Mouse (Mus musculus): ENCODE data around the gene Gm45753. TPM values are rescaled to one million over a fixed set of nuclear protein-coding genes. Genes with fewer than 3 reads are reported as not detected.

The Gm45753 gene
- polyA plus RNA-seq, 1 experiment from 2014 or later, result not detected

GRCm38 (mm10) chr8:45321365-45321764, 13.1 kb upstream of the Gm45753 start:
- Histone ChIP-seq H3K36me3 (no peaks in the 10 kb centered on the region), H3K9ac (replicated peaks) (no peak overlapping the region), H3K4me3 (replicated peaks) (no peak overlapping the region), H3K27me3 (replicated peaks) (no peaks in the 10 kb centered on the region), H3K4me2 (no peak overlapping the region), H3K4me1 (no peaks in the 10 kb centered on the region), H3K9me3 (replicated peaks) (no peaks in the 10 kb centered on the region), H3K27ac (replicated peaks) (no peak overlapping the region)
- no peak for ATAC-seq (ENCODE audit: low FRiP score)
- 89% methylated on average over 2 of the region's 2 CpGs for WGBS

GRCm38 (mm10) chr8:45320930-45321329, 12.7 kb upstream of the Gm45753 start:
- 59% methylated on average over 1 of the region's 1 CpGs for WGBS
- H3K4me2 ChIP-seq, result no peak overlapping the region
- no peak overlapping the region for H3K27ac ChIP-seq (replicated peaks)
- no peak overlapping the region for H3K9ac ChIP-seq (replicated peaks)
- no peak overlapping the region for H3K4me3 ChIP-seq (replicated peaks)
- no peaks in the 10 kb centered on the region for H3K36me3 ChIP-seq
- no peaks in the 10 kb centered on the region for H3K27me3 ChIP-seq (replicated peaks)
- no peak for ATAC-seq (ENCODE audit: low FRiP score)
- no peaks in the 10 kb centered on the region for H3K4me1 ChIP-seq
- no peaks in the 10 kb centered on the region for H3K9me3 ChIP-seq (replicated peaks)

- Histone ChIP-seq H3K9me3 (replicated peaks) (no peaks in the 10 kb centered on the region), H3K4me2 (no peak overlapping the region), H3K27ac (replicated peaks) (no peak overlapping the region), H3K27me3 (replicated peaks) (no peaks in the 10 kb centered on the region), H3K36me3 (no peaks in the 10 kb centered on the region), H3K4me1 (no peaks in the 10 kb centered on the region), H3K4me3 (replicated peaks) (no peak overlapping the region), H3K9ac (replicated peaks) (no peak overlapping the region)
- no peak for ATAC-seq (ENCODE audit: low FRiP score)
- WGBS, result 89% methylated on average over 4 of the region's 4 CpGs
Observed at GRCm38 (mm10) chr8:45310967-45311366, 2.7 kb upstream of the Gm45753 start.

- Histone ChIP-seq H3K4me3 (replicated peaks) (no peak overlapping the region), H3K36me3 (no peaks in the 10 kb centered on the region), H3K27me3 (replicated peaks) (no peaks in the 10 kb centered on the region), H3K27ac (replicated peaks) (no peak overlapping the region), H3K4me2 (no peak overlapping the region), H3K9me3 (replicated peaks) (no peaks in the 10 kb centered on the region), H3K4me1 (peaks cover 5% of the 10 kb centered on the region; the same call in 1 of the 2 replicates), H3K9ac (replicated peaks) (no peak overlapping the region)
- ATAC-seq (ENCODE audit: low FRiP score), result no peak
- WGBS, result 60% methylated on average over 1 of the region's 1 CpGs
Observed at GRCm38 (mm10) chr8:45305479-45305878, 2.8 kb downstream of the Gm45753 start.

GRCm38 (mm10) chr8:45304354-45304753, 3.9 kb downstream of the Gm45753 start:
- no peak for ATAC-seq (ENCODE audit: low FRiP score)

GRCm38 (mm10) chr8:45302390-45302789, 5.9 kb downstream of the Gm45753 start:
- Histone ChIP-seq H3K9ac (replicated peaks) (no peak overlapping the region), H3K27me3 (replicated peaks) (no peaks in the 10 kb centered on the region), H3K27ac (replicated peaks) (no peak overlapping the region), H3K4me3 (replicated peaks) (no peak overlapping the region), H3K4me1 (peaks cover 5% of the 10 kb centered on the region; the same call in 1 of the 2 replicates), H3K4me2 (no peak overlapping the region), H3K9me3 (replicated peaks) (no peaks in the 10 kb centered on the region), H3K36me3 (no peaks in the 10 kb centered on the region)
- WGBS, result 43% methylated on average over 8 of the region's 8 CpGs
- peak; percentile 73 for ATAC-seq (ENCODE audit: low FRiP score)

More at GRCm38 (mm10) chr8:45304354-45304753, 3.9 kb downstream of the Gm45753 start:
- 93% methylated on average over 3 of the region's 3 CpGs for WGBS
- Histone ChIP-seq H3K9ac (replicated peaks) (no peak overlapping the region), H3K4me3 (replicated peaks) (no peak overlapping the region), H3K4me1 (peaks cover 5% of the 10 kb centered on the region; the same call in 1 of the 2 replicates), H3K36me3 (no peaks in the 10 kb centered on the region), H3K9me3 (replicated peaks) (no peaks in the 10 kb centered on the region), H3K27me3 (replicated peaks) (no peaks in the 10 kb centered on the region), H3K4me2 (no peak overlapping the region), H3K27ac (replicated peaks) (no peak overlapping the region)

- H3K36me3 ChIP-seq, result no peaks in the 10 kb centered on the region
- H3K27ac ChIP-seq (replicated peaks), result no peak overlapping the region
- H3K4me1 ChIP-seq, result no peaks in the 10 kb centered on the region
- WGBS, result 93% methylated on average over 6 of the region's 6 CpGs
- no peak overlapping the region for H3K4me2 ChIP-seq
- no peaks in the 10 kb centered on the region for H3K27me3 ChIP-seq (replicated peaks)
- H3K9me3 ChIP-seq (replicated peaks), result no peaks in the 10 kb centered on the region
- no peak overlapping the region for H3K4me3 ChIP-seq (replicated peaks)
- no peak for ATAC-seq (ENCODE audit: low FRiP score)
- H3K9ac ChIP-seq (replicated peaks), result no peak overlapping the region
Observed at GRCm38 (mm10) chr8:45295276-45295675, 13.0 kb downstream of the Gm45753 start.

- WGBS, result 96% methylated on average over 7 of the region's 7 CpGs
- H3K4me3 ChIP-seq (replicated peaks), result no peak within 1 kb of the TSS
- ATAC-seq (ENCODE audit: low FRiP score), result no peak
- no peak within 1 kb of the TSS for H3K9ac ChIP-seq (replicated peaks)
- H3K36me3 ChIP-seq, result no peaks in the 10 kb centered on the region
- H3K9me3 ChIP-seq (replicated peaks), result no peaks in the 10 kb centered on the region
- H3K27ac ChIP-seq (replicated peaks), result no peak within 1 kb of the TSS
- H3K4me1 ChIP-seq, result no peaks in the 10 kb centered on the region
- H3K4me2 ChIP-seq, result no peak within 1 kb of the TSS
- H3K27me3 ChIP-seq (replicated peaks), result no peaks in the 10 kb centered on the region
Observed at GRCm38 (mm10) chr8:45294687-45295086, 13.6 kb downstream of the Gm45753 start, which contains the start of gene Klkb1. Gene Klkb1, minus strand, starts transcription at chr8:45294859.

GRCm38 (mm10) chr8:45291790-45292189, 16.5 kb downstream of the Gm45753 start:
- no peak for ATAC-seq (ENCODE audit: low FRiP score)
- no peak overlapping the region for H3K27ac ChIP-seq (replicated peaks)
- 91% methylated on average over 2 of the region's 2 CpGs for WGBS

GRCm38 (mm10) chr8:45281630-45282029, 26.6 kb downstream of the Gm45753 start:
- no peaks in the 10 kb centered on the region for H3K27me3 ChIP-seq (replicated peaks)
- no peak overlapping the region for H3K4me2 ChIP-seq
- H3K9ac ChIP-seq (replicated peaks), result no peak overlapping the region
- H3K4me1 ChIP-seq, result no peaks in the 10 kb centered on the region
- H3K4me3 ChIP-seq (replicated peaks), result no peak overlapping the region
- ATAC-seq (ENCODE audit: low FRiP score), result no peak
- no peak overlapping the region for H3K27ac ChIP-seq (replicated peaks)
- 82% methylated on average over 8 of the region's 8 CpGs for WGBS
- no peaks in the 10 kb centered on the region for H3K9me3 ChIP-seq (replicated peaks)
- no peaks in the 10 kb centered on the region for H3K36me3 ChIP-seq

More at GRCm38 (mm10) chr8:45291790-45292189, 16.5 kb downstream of the Gm45753 start:
- H3K36me3 ChIP-seq, result no peaks in the 10 kb centered on the region
- no peaks in the 10 kb centered on the region for H3K9me3 ChIP-seq (replicated peaks)
- H3K27me3 ChIP-seq (replicated peaks), result no peaks in the 10 kb centered on the region
- H3K9ac ChIP-seq (replicated peaks), result no peak overlapping the region
- H3K4me1 ChIP-seq, result no peaks in the 10 kb centered on the region
- H3K4me3 ChIP-seq (replicated peaks), result no peak overlapping the region
- H3K4me2 ChIP-seq, result no peak overlapping the region

- 81% methylated on average over 3 of the region's 3 CpGs for WGBS
- H3K9ac ChIP-seq (replicated peaks), result no peak overlapping the region
Observed at GRCm38 (mm10) chr8:45277453-45277852, 30.8 kb downstream of the Gm45753 start.

GRCm38 (mm10) chr8:45274317-45274716, 33.9 kb downstream of the Gm45753 start:
- 65% methylated on average over 4 of the region's 4 CpGs for WGBS
- H3K27me3 ChIP-seq (replicated peaks), result no peaks in the 10 kb centered on the region
- ATAC-seq (ENCODE audit: low FRiP score), result no peak
- no peak overlapping the region for H3K4me3 ChIP-seq (replicated peaks)
- H3K9ac ChIP-seq (replicated peaks), result no peak overlapping the region
- no peaks in the 10 kb centered on the region for H3K36me3 ChIP-seq
- H3K27ac ChIP-seq (replicated peaks), result no peak overlapping the region
- no peak overlapping the region for H3K4me2 ChIP-seq
- H3K9me3 ChIP-seq (replicated peaks), result no peaks in the 10 kb centered on the region
- 0 out of 2 replicates have a peak, but pooled peaks cover 2% of the 10 kb centered on the region for H3K4me1 ChIP-seq

More at GRCm38 (mm10) chr8:45277453-45277852, 30.8 kb downstream of the Gm45753 start:
- H3K4me2 ChIP-seq, result no peak overlapping the region
- no peaks in the 10 kb centered on the region for H3K9me3 ChIP-seq (replicated peaks)
- H3K27me3 ChIP-seq (replicated peaks), result no peaks in the 10 kb centered on the region
- no peak for ATAC-seq (ENCODE audit: low FRiP score)
- no peaks in the 10 kb centered on the region for H3K36me3 ChIP-seq
- H3K4me3 ChIP-seq (replicated peaks), result no peak overlapping the region
- H3K27ac ChIP-seq (replicated peaks), result no peak overlapping the region
- 0 out of 2 replicates have a peak, but pooled peaks cover 2% of the 10 kb centered on the region for H3K4me1 ChIP-seq

Measured in neural tube, embryonic 15.5 days (tissue).